Mouse (Mus musculus) limb, embryonic 15.5 days (tissue): ENCODE results near the gene Alkbh8. TPM values are rescaled to one million over a fixed set of nuclear protein-coding genes. Genes with fewer than 3 reads are reported as not detected.
"Not testable (repeated sequence)": the region's sequence is repeated elsewhere in the genome, so short reads cannot be mapped to it uniquely, and the experiment has no call there.

ENCODE experiments used
- ATAC-seq: fragments of 200-750 bp; cut with Nextera tagmentation; 2 replicates; pipeline ENCODE4 v1.8.0; 2017; ENCODE audit warnings: low read depth, moderate TSS enrichment; ENCODE audit not compliant: insufficient number of reproducible peaks, low FRiP score, low TSS enrichment
- H3K27ac ChIP-seq: fragments of 300-500 bp; sonication (generic); 2 replicates; pipeline ENCODE4 v1.5.1; 2015; ENCODE audit warnings: moderate library complexity, mild to moderate bottlenecking, inconsistent platforms
- H3K27me3 ChIP-seq: fragments of 300-500 bp; sonication (generic); 2 replicates; pipeline ENCODE4 v1.6.1; 2015; ENCODE audit warnings: inconsistent platforms
- H3K36me3 ChIP-seq: fragments of 300-500 bp; sonication (generic); 2 replicates; pipeline ENCODE4 v1.6.1; 2015; ENCODE audit warnings: inconsistent platforms
- H3K4me1 ChIP-seq: fragments of 300-500 bp; sonication (generic); 2 replicates; pipeline ENCODE4 v1.6.1; 2015; ENCODE audit warnings: inconsistent platforms
- H3K4me2 ChIP-seq: fragments of 300-500 bp; sonication (generic); 2 replicates; pipeline ENCODE4 v1.6.1; 2015; ENCODE audit warnings: mild to moderate bottlenecking, inconsistent platforms
- H3K4me3 ChIP-seq: fragments of 300-500 bp; sonication (generic); 2 replicates; pipeline ENCODE4 v1.5.1; 2015; ENCODE audit warnings: mild to moderate bottlenecking, inconsistent platforms
- H3K9ac ChIP-seq: fragments of 300-500 bp; sonication (generic); 2 replicates; pipeline ENCODE4 v1.6.1; 2015; ENCODE audit warnings: inconsistent platforms
- H3K9me3 ChIP-seq: fragments of 300-500 bp; sonication (generic); 2 replicates; pipeline ENCODE4 v1.6.1; 2016; ENCODE audit warnings: inconsistent platforms
- WGBS: fragments of 180-500 bp; shearing (Covaris S2); methylation state at CpG from one replicate; pipeline ENCODE4 v1.1.7; 2015; 5-methylcytosine and 5-hydroxymethylcytosine counted together
- polyA plus RNA-seq: library from polyadenylated mRNA; unstranded; fragments of >200 nt; fragmentation: Nextera tagmentation; extraction: Ambion mirVana; gene quantifications from 2 replicates; pipeline ENCODE4 v1.2.1, GENCODE M21; 2015

Alkbh8 gene
- 20.5 and 24.6 TPM in 2 replicates for polyA plus RNA-seq

DNA sequence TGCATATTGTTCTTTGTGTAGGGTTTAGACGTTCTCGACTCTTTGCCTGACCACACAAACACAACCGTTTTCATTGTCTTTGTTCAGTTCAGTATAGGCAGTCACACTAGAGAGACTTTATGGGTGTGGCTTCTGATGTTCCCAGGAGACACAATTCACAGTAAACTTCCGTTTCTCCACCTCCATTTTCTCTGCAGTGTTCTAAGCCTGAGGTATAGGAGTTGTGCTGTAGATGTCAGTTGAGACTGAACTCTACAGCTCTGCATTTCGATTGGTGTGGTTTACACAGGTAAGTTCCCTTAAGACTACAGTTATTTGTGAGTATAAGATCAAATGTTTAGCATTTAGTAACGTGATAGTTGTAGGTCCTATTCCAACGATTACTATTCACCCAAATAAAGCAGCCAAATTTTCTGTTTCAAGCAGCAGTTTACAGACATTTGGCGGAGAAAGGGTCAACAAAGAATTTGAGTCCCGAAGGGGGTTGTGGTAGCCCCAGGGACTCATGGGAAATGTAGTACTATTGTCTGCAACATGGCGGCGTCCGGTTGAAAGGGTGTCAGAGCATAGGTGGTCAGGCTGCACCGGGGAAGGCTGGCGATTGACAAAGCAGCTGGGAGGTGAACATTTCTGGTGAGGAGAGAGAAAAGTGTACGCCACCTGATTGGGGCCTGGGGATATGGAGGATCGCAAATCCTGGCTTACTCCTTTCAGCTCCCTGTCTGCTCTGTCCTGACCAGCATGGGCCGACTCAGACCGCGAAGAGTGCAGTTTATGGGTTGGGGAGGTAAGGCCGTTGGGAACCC is at the start of gene Alkbh8:
Gene Alkbh8 (plus strand): TSS at position 179 of the 806 bp plus-strand sequence.
- Histone ChIP-seq H3K9ac (peak within 1 kb of the TSS; percentile 63), H3K27ac (peak within 1 kb of the TSS; percentile 71), H3K27me3 (no peaks in the 10 kb centered on the region), H3K4me3 (peak within 1 kb of the TSS; percentile 61), H3K9me3 (no peaks in the 10 kb centered on the region), H3K4me2 (peak within 1 kb of the TSS; percentile 47), H3K36me3 (peaks cover 6% of the 10 kb centered on the region; the same call in 1 of the 2 replicates), H3K4me1 (0 out of 2 replicates have a peak, but pooled peaks cover 2% of the 10 kb centered on the region)
- WGBS, result 7% methylated on average over 20 of the region's 20 CpGs
- peak; percentile 92 for ATAC-seq

DNA sequence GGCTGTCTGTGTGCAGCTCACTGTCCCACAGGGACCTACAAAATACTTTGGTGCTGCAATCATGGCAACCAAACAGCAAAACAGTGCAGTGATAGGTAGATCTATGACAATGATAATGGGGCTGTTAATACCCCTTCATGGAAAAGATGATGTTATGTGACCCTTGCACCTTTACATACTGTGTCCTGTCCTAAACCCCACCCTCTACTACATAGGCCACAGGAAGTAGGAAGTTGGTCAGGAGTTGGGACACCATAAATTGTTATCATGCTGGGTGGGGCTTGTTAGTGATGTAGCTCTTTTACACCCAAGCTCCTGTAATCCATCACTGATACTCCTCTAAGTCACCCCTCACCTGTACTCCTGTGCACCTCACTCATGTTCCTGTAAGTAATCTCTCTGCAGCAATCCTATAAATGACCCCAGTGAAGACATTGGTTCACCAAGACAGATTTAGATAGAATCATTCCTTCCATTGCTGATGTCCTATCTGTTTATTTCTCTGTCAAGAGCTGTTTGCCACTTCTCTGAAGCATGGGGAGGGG is 25.6 kb upstream of the Alkbh8 start:
- peak; percentile 69; the same call in 1 of the 2 replicates for ATAC-seq
- Histone ChIP-seq H3K9me3 (no peaks in the 10 kb centered on the region), H3K27ac (no peak overlapping the region), H3K9ac (no peak overlapping the region), H3K4me1 (no peaks in the 10 kb centered on the region), H3K36me3 (no peaks in the 10 kb centered on the region), H3K27me3 (no peaks in the 10 kb centered on the region), H3K4me3 (no peak overlapping the region), H3K4me2 (no peak overlapping the region)

DNA sequence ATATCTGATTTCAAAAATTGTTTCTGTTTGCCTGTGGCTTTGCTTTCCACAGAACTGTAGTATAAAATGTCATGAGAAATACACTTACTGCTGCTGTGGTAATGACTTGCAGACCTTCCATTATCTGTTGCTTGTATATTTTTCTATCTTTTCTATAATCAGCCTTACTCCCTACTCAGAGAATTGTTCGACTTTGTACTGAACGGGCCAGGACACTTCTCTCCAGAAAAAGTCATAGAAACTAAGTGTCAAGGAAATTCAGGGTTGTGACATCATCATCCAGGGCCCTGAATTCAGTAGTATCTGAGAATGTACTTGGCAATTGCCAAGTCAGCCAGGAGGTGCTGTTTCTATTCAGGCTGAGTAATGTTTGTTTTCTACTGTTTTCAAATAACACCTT is 24.9 kb upstream of the Alkbh8 start:
- Histone ChIP-seq H3K36me3 (no peaks in the 10 kb centered on the region), H3K4me1 (no peaks in the 10 kb centered on the region), H3K27ac (no peak overlapping the region), H3K9me3 (no peaks in the 10 kb centered on the region), H3K9ac (no peak overlapping the region), H3K27me3 (no peaks in the 10 kb centered on the region), H3K4me3 (no peak overlapping the region), H3K4me2 (no peak overlapping the region)
- no peak for ATAC-seq
- 78% methylated on average over 2 of the region's 2 CpGs for WGBS

DNA sequence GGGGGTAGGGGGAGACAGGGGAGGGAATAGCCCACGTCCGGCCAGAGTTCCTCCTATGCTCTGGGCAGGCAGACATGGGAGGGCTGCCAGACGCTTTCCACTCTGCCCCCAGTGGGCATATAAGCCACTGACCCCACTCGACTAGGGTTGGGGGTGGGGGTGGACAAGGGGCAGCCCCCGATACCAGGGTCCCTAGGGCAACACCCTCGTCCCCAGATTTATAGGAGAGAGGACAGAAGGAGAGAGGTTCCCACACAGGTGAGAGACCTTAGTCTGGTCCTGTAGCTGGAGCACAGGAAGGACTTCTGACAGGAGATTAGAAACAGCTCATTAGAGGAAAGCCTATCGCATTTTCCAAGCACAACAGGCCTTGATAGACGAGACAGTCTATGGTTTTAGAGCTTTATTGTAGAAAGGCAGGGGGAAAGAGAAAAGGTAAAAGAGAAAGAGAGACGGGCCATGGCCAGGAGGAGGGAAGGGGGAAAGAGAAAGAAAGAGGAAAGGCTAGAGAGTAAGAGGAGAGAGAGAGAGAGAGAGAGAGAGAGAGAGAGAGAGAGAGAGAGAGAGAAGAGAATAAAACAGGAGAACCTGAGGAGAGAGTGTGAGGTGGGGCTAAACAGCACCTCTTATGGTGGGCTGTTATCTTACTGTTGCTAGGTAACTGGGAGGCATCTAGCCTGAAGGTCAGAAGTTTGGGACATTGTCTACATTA is 7.4 kb upstream of the Alkbh8 start:
- not testable (repeated sequence) for ATAC-seq, H3K4me3 ChIP-seq
- 48% methylated on average over 9 of the region's 9 CpGs for WGBS

DNA sequence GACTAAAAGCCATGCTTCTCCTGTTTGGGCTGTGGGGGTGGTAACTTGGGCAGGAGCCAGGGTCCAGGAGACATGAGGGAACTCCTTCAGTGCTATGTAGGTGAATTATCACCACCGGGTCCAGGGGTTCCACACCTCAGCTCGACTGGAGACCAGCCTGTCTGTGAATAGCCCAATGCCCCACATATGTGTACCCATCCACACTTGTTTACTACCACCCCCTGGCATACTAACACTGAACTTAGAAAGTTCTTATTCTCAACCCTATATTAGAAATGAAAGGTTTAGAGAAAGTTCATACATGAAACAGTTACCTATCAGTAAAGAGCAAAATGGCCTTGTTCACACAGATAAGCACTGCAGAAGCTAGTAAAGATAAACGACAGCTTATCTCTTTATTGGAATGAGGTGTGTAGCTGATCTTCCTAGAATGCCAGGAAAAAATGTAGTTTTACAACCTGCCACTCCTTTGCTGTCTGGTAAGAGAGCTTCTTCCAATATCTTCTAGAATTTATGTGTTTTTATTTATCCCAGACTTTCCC is 6.8 kb upstream of the Alkbh8 start:
- Histone ChIP-seq H3K36me3 (no peaks in the 10 kb centered on the region), H3K9me3 (no peaks in the 10 kb centered on the region), H3K27ac (no peak overlapping the region), H3K4me1 (no peaks in the 10 kb centered on the region), H3K27me3 (no peaks in the 10 kb centered on the region), H3K9ac (no peak overlapping the region), H3K4me3 (no peak overlapping the region), H3K4me2 (no peak overlapping the region)
- 64% methylated on average over 3 of the region's 3 CpGs for WGBS
- no peak for ATAC-seq

More for the DNA sequence above, 7.4 kb upstream of the Alkbh8 start:
- not testable (repeated sequence) for H3K9ac ChIP-seq, H3K36me3 ChIP-seq, H3K4me2 ChIP-seq, H3K4me1 ChIP-seq, H3K27me3 ChIP-seq, H3K9me3 ChIP-seq, H3K27ac ChIP-seq

DNA sequence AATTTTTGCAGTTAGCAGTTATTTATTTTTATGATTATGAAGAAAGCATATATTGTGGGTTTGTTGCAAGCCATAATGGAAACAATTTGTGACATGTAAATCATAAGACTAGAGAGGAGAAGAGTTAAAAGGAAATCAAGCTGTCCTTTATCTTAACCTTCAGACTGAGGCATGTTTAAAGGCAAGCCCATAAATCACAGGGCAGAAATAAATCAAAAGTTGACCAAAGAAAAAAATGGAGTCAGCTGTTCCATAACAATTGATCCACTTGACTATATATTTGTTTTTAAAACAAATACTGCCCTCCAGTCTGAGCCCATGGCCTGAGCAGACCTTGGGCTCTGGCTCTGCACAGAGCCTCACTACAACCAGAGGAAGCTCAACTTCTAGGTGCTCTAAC is 4.6 kb upstream of the Alkbh8 start:
- no peak for ATAC-seq
- Histone ChIP-seq H3K4me3 (no peak overlapping the region), H3K27ac (no peak overlapping the region), H3K9me3 (no peaks in the 10 kb centered on the region), H3K36me3 (no peaks in the 10 kb centered on the region), H3K9ac (no peak overlapping the region), H3K4me2 (no peak overlapping the region), H3K27me3 (no peaks in the 10 kb centered on the region), H3K4me1 (no peaks in the 10 kb centered on the region)

DNA sequence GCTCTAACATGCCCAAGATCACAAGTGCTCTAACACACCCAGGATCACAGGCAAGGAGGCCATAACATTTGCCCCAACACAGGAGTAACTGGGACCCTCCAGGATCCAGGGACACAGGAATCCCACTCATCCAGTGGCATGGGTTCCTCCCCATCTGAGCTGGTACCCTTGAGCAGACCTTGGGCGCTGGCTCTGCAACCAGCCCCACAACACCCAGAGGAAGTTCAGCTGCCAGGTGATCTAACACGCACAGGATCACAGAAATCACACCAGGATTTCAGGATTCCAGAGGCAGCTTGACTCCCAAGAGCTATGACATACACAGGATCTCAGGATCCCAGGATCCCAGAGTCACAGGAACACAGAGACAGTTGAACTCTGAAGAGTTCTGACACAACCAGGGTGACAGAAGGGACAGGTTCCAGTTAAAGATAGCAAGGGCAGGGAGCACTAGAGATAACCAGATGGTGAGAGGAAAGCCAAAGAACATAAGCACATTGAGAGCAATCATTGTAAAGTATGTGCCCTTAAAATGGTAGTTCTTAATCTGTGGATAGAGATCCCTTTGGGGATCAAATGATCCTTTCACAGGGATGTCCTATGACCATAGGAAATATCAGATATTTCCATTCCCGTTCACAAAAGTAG is 4.1 kb upstream of the Alkbh8 start:
- Histone ChIP-seq H3K9ac (no peak overlapping the region), H3K4me3 (no peak overlapping the region), H3K27me3 (no peaks in the 10 kb centered on the region), H3K4me2 (no peak overlapping the region), H3K9me3 (no peaks in the 10 kb centered on the region), H3K4me1 (no peaks in the 10 kb centered on the region), H3K27ac (no peak overlapping the region), H3K36me3 (no peaks in the 10 kb centered on the region)
- WGBS, result 82% methylated on average over 3 of the region's 3 CpGs
- ATAC-seq, result no peak

DNA sequence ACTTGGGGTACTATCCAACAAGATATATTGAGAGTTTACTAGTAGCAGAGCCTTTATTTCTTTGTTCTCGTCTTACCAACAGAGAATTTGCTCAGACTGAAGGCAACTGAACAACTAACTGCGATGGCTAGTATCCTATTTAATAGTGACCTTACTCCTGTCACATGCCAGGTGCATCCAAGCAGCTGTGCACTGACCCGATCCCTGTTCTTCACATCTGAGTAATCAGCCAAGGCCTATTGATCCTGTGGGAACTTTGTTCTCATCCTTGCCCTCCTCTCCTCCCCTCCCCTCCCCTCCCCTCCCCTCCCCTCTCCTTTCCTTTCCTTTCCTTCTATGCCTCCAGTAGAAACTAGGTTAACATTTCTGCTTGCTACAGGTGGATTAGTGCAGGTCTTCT is 1.7 kb downstream of the Alkbh8 start:
- Histone ChIP-seq H3K4me1 (0 out of 2 replicates have a peak, but pooled peaks cover 2% of the 10 kb centered on the region), H3K9me3 (no peaks in the 10 kb centered on the region), H3K9ac (no peak overlapping the region), H3K27ac (no peak overlapping the region), H3K4me2 (0 out of 2 replicates have a peak overlapping the region, but pooled peaks have one; percentile 10), H3K4me3 (no peak overlapping the region), H3K36me3 (peaks cover 6% of the 10 kb centered on the region; the same call in 1 of the 2 replicates), H3K27me3 (no peaks in the 10 kb centered on the region)
- WGBS, result 91% methylated on average over 3 of the region's 3 CpGs
- ATAC-seq, result no peak

DNA sequence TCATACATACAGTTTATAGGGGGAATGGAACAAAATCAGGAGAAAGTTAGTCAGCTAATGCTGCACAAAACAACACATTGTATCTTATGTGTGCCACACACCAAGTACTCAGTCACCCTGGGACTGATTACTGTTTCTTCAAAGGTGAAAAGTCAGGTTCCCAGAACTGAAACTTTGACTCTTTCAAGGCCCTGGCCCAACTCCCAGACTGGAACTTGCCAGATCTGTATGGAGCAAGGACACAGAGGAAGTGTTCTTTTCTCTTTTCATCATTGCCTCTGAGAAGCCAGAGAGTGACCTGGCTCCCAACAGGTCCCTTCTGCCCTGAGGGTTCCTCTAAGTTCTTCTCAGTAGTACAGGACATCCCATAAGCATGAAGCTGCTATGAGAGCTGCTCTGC is 10.2 kb downstream of the Alkbh8 start:
- no peak for ATAC-seq
- no peaks in the 10 kb centered on the region for H3K27me3 ChIP-seq
- H3K4me2 ChIP-seq, result no peak overlapping the region
- peaks cover 33% of the 10 kb centered on the region for H3K36me3 ChIP-seq
- H3K9me3 ChIP-seq, result no peaks in the 10 kb centered on the region
- no peak overlapping the region for H3K9ac ChIP-seq
- no peak overlapping the region for H3K27ac ChIP-seq
- H3K4me1 ChIP-seq, result no peaks in the 10 kb centered on the region
- H3K4me3 ChIP-seq, result no peak overlapping the region

DNA sequence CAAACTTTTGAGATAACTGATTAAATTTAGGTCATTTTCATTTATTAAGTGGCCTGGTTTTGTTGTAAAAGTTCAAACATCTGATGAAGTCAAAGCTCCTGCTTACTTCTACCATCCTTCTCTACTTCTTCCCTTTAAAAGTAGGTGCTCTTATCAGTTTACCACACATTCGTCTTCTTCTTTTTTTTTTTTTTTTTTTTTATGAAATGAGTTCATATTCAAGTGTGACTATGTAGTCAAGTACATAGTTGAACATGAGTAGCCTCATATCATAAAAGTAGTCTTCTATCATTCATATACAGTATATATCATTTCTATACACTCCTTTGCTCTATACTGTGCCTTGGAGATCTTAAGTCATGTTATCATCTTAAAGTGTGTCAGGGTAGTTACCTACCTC is 11.0 kb downstream of the Alkbh8 start:
- H3K4me1 ChIP-seq, result no peaks in the 10 kb centered on the region
- H3K9ac ChIP-seq, result no peak overlapping the region
- no peaks in the 10 kb centered on the region for H3K27me3 ChIP-seq
- no peak for ATAC-seq
- no peak overlapping the region for H3K4me3 ChIP-seq
- peaks cover 39% of the 10 kb centered on the region for H3K36me3 ChIP-seq
- no peaks in the 10 kb centered on the region for H3K9me3 ChIP-seq
- H3K4me2 ChIP-seq, result no peak overlapping the region
- 81% methylated on average over 1 of the region's 1 CpGs for WGBS
- no peak overlapping the region for H3K27ac ChIP-seq

DNA sequence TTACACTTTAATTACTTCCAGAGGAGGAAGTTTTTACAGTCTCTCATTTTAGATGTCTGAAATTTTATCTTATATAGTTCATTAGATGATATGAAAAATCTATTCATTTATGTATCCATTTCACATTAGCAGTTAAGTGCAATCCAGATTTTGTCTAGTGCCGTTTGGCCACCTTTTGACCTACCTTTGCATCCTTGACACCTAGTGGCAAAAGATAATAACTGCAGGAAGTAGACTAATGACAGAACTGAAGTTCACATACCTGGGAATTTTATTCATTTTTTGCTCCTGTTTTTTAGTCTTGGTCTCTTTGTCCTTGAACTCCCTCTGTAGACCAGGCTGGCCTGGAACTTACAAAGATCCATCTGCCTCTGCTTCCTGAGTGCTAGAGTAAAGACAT is 15.1 kb downstream of the Alkbh8 start:
- no peaks in the 10 kb centered on the region for H3K9me3 ChIP-seq
- no peak for ATAC-seq
- no peak overlapping the region for H3K4me3 ChIP-seq
- WGBS, result 72% methylated on average over 1 of the region's 1 CpGs
- H3K4me2 ChIP-seq, result no peak overlapping the region
- H3K36me3 ChIP-seq, result peaks cover 43% of the 10 kb centered on the region
- no peaks in the 10 kb centered on the region for H3K4me1 ChIP-seq
- no peak overlapping the region for H3K27ac ChIP-seq
- H3K9ac ChIP-seq, result no peak overlapping the region
- no peaks in the 10 kb centered on the region for H3K27me3 ChIP-seq
